Mouse (Mus musculus): ENCODE data around the gene Galnt5.

Gene Galnt5

DNA sequence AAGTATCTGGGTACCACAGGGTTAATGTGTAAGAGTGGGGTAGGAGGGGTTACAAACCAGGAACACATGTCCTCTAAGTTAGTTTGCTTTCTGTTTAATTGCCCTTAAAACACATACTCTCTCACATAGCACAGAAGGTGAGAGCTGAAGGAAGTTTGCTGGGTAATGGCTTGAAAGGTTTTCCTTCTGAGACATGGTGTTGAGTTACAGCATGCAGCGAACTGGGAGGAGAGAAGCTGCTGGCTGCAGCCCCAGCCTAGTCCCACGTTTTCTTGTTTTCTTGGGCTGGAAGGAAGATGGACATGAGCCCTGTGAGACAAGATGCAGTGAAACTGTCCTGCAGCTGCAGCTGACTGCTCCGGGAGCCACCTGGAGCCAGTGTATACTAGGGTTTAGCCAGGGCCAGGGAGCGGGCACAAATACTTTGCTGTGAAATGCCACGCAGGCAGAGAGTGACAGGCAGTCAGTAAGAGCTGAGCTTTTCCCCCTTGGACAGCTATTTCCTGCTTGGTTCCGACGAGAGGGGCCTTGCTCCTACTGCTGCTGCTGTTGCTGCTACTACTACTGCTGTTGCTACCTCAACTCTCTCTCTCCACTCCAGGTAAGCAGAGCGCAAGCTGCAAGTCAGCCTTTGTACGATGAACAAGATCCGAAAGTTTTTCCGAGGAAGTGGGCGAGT is at the start of gene Galnt5:
Gene Galnt5 (plus strand): TSS at position 133 of the 679 bp plus-strand sequence.
- DNase-seq: no peak

- peak; percentile 17 to 25 for DNase-seq
Observed at GRCm38 (mm10) chr2:57951620-57952019, 46.1 kb upstream of the Galnt5 start.

- DNase-seq: peak; percentile 50 to 67
Observed at GRCm38 (mm10) chr2:57960786-57961185, 36.9 kb upstream of the Galnt5 start.

DNA sequence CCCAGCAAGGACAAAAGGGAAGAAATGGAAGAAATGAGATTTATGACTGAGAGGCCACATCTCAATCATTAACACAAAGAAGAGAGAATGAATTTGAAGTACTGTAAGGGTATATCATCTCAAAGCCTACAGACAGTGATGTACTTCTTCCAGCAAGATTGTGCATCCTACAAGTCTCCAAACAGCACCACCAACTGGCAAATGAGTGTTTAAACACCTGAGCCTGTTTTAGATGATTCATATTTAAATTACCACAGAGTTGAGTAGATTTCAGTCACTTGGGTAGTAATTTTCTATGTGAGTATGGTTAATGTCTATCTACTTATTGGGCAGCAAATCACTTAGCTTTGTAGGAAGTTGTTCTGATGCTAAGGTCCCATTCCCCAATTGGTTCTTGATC is 15.4 kb upstream of the Galnt5 start:
- no peak for DNase-seq

GRCm38 (mm10) chr2:57991084-57991483 is 6.6 kb upstream of the Galnt5 start:
- DNase-seq: no peak

- DNase-seq: no peak
Observed at GRCm38 (mm10) chr2:58001497-58001896, 3.8 kb downstream of the Galnt5 start.

GRCm38 (mm10) chr2:58007081-58007480 is 9.4 kb downstream of the Galnt5 start:
- no peak for DNase-seq

DNA sequence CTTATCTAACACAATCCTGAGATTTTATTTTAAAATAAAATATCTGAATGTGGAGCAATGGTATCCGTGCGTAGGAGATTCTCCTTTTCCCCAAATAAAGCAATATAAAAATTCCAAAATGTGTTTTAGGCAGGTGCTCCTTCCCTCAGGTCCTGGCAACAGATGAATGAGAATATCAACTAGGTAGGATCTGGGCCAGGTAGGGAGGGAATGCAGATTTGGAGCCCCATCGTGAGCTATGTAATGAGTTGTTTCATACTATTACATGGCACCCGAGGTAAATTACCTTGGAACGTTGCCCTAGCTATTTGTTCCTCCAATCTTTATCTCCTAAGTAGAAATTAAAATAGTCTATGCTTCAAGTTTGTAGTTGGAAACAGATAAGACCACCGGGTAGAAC is 25.9 kb downstream of the Galnt5 start:
- peak in 1 of 2 experiments; percentile 9 for DNase-seq

DNA sequence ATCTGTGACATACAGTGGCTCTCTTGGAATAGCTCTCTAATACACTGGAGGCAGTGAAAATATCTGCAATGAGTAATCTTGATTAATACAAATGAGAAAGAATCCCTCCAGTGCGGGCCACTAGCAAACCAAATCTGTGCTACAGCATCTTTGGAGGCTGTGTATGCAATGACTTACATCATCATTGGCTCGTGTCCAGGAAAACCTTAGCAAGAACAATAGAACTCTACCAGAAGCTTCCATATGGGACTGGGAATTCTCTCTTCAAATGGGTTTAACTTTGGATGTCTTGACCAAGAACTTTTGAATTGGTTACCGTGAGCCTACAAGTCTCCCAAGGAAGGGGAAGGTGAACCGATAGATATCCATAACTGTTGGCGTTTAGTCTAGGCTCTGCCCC is 29.1 kb downstream of the Galnt5 start:
- DNase-seq: no peak

- peak in 1 of 2 experiments; percentile 17 for DNase-seq
Observed at GRCm38 (mm10) chr2:58029404-58029803, 31.7 kb downstream of the Galnt5 start.

GRCm38 (mm10) chr2:58031431-58031830 is 33.7 kb downstream of the Galnt5 start:
- DNase-seq: no peak

- no peak for DNase-seq
Observed at GRCm38 (mm10) chr2:58035635-58036034, 38.0 kb downstream of the Galnt5 start.

GRCm38 (mm10) chr2:58036926-58037325 is 39.2 kb downstream of the Galnt5 start:
- no peak for DNase-seq

DNA sequence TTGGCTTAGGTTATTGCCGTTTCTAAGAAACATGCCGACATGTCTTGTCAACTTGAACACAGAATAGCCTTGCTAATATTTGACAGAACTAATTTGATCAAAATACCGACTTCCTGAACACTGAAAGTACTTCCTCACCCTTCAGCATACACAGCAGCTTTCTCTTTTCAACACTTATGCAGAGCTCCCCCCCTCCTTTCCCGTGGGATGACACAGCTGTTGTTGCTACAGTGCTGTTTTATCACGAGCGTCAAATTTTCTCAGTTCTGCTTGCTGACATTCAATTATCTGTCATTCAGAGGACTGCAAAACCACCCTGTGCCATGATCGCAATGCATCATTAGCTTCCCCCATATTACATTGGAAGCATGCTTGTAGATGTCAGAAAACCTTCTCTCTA is 44.2 kb downstream of the Galnt5 start:
- DNase-seq: no peak

GRCm38 (mm10) chr2:58052821-58053581 is 55.3 kb downstream of the Galnt5 start, which contains the start of gene Ermn:
Gene Ermn (minus strand): TSS chr2:58052864.
- DNase-seq: no peak

DNA sequence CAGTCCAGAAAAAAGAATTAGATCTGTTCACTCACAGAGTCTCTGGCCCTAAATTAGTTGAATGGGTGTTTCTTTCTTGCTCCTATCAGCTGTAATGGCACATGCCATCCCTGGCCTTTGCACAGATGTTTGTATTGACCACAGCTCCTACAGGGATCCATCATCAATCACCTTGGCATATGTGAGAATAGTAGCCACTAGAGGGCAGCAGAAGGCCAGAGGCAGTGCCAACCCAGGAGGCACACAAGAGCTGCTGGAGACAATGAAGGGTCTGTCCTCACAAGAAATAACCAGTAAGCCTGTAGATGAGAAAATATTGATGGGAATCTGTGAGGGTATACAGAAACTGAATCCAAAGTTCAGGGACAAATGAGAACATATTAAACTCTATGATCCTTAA is 57.7 kb downstream of the Galnt5 start:
- peak; percentile 62 to 75 for DNase-seq

GRCm38 (mm10) chr2:58079849-58080248 is 82.2 kb downstream of the Galnt5 start:
- DNase-seq: no peak

- DNase-seq: no peak
Observed at GRCm38 (mm10) chr2:58086420-58086819, 88.7 kb downstream of the Galnt5 start.

DNA sequence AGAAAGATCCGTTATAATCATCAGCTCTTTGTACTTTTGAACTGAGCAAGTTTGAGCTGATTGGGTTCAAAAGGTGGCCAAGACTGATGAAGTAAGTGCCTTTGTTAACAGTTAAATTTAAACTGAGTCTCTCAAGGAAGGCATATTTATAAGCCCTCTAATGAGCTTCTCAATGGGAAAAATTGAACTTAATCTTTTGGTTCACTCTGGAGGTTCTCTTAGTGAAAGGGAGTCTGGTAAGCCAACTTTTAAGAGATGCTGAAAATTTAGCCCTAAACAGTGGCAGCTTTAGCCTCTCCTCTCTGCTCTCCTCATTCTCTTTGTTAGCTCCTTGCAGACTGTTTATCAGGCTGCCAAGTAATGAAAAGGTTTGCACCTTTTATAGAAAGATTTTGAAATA is 97.1 kb downstream of the Galnt5 start:
- no peak for DNase-seq

Measured in cerebellum, postnatal 36 days (tissue).